Mouse (Mus musculus) brain, embryonic 14.5 days (tissue): ENCODE measurements at regions not wholly inside any gene's neighbourhood (a gene's known extent, or its start where the extent isn't known, plus 50 kb on each side); places are given as distances from the start of the nearest gene placed in this dataset.
"Not testable (repeated sequence)": the region's sequence is repeated elsewhere in the genome, so short reads cannot be mapped to it uniquely, and the experiment has no call there.

Source experiments
- DNase-seq: peaks from one replicate; pipeline ENCODE4 v3.0.0-alpha.2; 2011; ENCODE audit warnings: low read depth
- CTCF ChIP-seq: fragments of 200-500 bp; IDR thresholded peaks from 2 replicates; pipeline ENCODE4 v1.5.1; 2012; ENCODE audit warnings: inconsistent platforms, mild to moderate bottlenecking, moderate library complexity, borderline replicate concordance; ENCODE audit not compliant: insufficient read depth, insufficient read length; ENCODE audit errors: extremely low read depth
- POLR2A ChIP-seq: fragments of 200-500 bp; IDR thresholded peaks from 2 replicates; pipeline ENCODE4 v1.6.1; 2012; ENCODE audit warnings: mild to moderate bottlenecking, inconsistent platforms, borderline replicate concordance; ENCODE audit not compliant: poor library complexity, insufficient read depth, insufficient read length, severe bottlenecking; ENCODE audit errors: extremely low read depth

GRCm38 (mm10) chr17:13654606-13655005, 105.7 kb upstream of the Afdn start:
- DNase-seq, result not testable (repeated sequence)

GRCm38 (mm10) chr17:13656065-13656464, 104.3 kb upstream of the Afdn start:
- no peak for DNase-seq
- no peak for TF ChIP-seq CTCF
- no peak for TF ChIP-seq POLR2A

GRCm38 (mm10) chr17:13656485-13657181, 103.7 kb upstream of the Afdn start:
- DNase-seq, result peak; percentile 79
- no peak for TF ChIP-seq POLR2A
- no peak for TF ChIP-seq CTCF

- DNase-seq, result peak; percentile 44
- no peak for TF ChIP-seq CTCF
- no peak for TF ChIP-seq POLR2A
These were observed 103.2 kb upstream of the Afdn start for GRCm38 (mm10) chr17:13657182-13657562.

- DNase-seq, result peak; percentile 85
- no peak for TF ChIP-seq POLR2A
- TF ChIP-seq CTCF, result no peak
These were observed 102.6 kb upstream of the Afdn start for GRCm38 (mm10) chr17:13657656-13658292.

- TF ChIP-seq POLR2A, result no peak
- TF ChIP-seq CTCF, result no peak
- no peak for DNase-seq
These were observed 101.9 kb upstream of the Afdn start for GRCm38 (mm10) chr17:13658321-13658978.

- DNase-seq, result no peak
- TF ChIP-seq CTCF (no peak), POLR2A (no peak)
These were observed 101.2 kb upstream of the Afdn start for GRCm38 (mm10) chr17:13659103-13659502.

- DNase-seq, result no peak
These were observed 100.4 kb upstream of the Afdn start for GRCm38 (mm10) chr17:13659943-13660342.

GRCm38 (mm10) chr17:13661023-13661422, 99.3 kb upstream of the Afdn start:
- TF ChIP-seq CTCF, result no peak
- no peak for TF ChIP-seq POLR2A
- DNase-seq, result no peak

More at GRCm38 (mm10) chr17:13659943-13660342, 100.4 kb upstream of the Afdn start:
- TF ChIP-seq POLR2A, result no peak
- TF ChIP-seq CTCF, result no peak

GRCm38 (mm10) chr17:13662152-13662551, 98.2 kb upstream of the Afdn start:
- DNase-seq, result no peak

More at GRCm38 (mm10) chr17:13662152-13662551, 98.2 kb upstream of the Afdn start:
- TF ChIP-seq CTCF (no peak), POLR2A (no peak)
